Mouse (Mus musculus) kidney, postnatal 36 days (tissue): ENCODE results near the gene Zfp318.

Experiments used
- DNase-seq, 2 experiments: peaks; one replicate each; pipeline ENCODE4 v3.0.0; 2021 to 2022; ENCODE audit warnings: mixed read lengths in 2 of 2

Zfp318 gene

GRCm38 (mm10) chr17:46452683-46453082, 69.2 kb downstream of the Zfp318 start:
- peak; percentile 71 to 74 for DNase-seq

GRCm38 (mm10) chr17:46453302-46453948, 69.9 kb downstream of the Zfp318 start:
- DNase-seq: peak; percentile 25 to 35

DNA sequence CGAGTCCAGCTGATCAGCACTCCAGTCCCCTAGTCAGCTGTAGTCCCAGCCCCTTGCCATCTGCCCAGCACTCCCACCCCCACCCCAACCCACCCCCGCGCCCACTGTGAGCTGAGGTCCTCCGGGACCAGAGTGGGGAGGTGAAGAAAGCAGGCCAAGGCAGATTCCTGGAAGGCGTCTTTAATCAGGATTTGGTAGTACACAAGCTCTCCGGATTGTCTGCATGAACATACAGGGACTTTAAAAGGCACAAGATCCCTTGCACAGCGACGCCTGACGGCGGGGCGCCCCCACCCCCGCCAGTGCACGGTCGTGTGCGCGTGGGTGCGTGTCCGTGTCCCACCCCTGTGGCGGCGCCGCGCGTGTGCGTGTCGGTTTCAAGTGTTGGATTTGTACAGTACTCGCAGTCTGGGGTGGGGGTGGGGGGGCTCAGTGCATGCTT, 70.5 kb downstream of the Zfp318 start:
- peak in 1 of 2 experiments; percentile 19 for DNase-seq

DNA sequence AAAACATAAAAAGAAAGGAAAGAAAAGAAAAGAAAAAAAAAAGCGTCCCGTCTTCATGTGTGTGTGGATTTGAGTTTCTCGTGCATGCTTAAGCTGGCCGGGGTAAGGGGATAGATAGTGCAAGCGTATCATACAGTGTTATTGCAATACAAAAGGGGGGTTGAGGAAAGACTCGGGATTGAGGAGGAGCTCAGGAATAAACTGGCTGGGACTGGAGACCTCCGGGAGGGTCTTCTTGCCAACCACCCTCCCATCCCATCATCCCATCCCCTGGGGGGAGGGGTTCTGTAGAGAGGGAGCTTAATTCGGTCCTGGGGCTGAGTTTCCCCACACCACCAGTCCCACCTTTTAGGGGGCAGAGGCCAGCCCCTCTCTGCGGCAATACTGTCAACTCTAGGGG, 71.0 kb downstream of the Zfp318 start:
- DNase-seq: no peak

DNA sequence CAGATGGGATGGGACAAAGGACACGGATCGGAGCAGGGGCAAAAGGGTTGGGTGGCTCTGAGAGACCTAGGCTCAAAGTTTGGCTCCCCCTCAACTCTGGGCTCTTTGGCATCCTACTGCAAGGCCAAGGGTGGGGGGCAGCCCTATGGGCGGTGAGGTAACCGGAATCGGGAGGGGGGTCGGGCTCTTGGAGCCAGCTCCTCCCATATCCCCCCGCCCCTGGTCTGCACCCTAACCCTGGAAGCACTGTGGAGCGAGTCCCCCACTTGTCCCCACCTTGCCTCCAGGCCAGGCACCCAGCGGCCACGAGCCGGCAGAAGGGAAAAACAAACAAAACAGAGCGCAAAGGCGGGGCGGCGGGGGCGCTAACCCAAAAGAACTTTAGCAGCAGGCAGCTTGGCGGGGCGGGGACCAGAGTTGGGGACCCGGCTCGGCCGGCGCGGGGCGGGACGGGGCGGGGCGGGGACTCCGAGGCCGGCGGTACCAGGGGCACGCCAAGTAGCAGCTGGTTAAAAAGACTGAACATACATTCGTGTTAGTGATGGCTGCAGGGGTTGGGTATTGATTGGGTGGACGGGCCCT, 71.7 kb downstream of the Zfp318 start:
- DNase-seq: peak; percentile 44 to 82

- DNase-seq: peak; percentile 65 to 88
These were observed 74.3 kb downstream of the Zfp318 start for GRCm38 (mm10) chr17:46457791-46458190.

DNA sequence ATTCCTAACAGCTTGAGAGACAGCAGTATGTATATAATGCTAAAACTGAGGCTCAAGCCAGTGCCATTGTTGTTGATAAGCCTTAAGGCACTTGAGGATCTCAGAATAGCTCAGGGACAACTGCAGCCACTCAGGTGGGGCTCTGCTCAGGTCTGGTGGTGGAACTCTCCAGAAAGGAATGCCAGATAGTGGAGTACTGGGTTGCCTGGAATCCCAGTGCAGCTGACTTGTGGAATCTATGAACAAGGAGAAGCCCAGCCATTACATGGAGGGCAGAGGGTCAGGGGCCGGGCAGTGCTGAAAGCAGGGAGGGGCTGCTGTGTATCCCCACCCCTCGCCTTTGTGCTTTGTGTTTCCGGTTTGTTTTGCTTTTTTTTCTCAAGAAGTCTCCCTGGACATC, 74.9 kb downstream of the Zfp318 start:
- no peak for DNase-seq

GRCm38 (mm10) chr17:46460673-46461072, 77.1 kb downstream of the Zfp318 start:
- peak in 1 of 2 experiments; percentile 35 for DNase-seq

- DNase-seq: peak; percentile 27 to 56
These were observed 77.8 kb downstream of the Zfp318 start for GRCm38 (mm10) chr17:46461347-46461746.

DNA sequence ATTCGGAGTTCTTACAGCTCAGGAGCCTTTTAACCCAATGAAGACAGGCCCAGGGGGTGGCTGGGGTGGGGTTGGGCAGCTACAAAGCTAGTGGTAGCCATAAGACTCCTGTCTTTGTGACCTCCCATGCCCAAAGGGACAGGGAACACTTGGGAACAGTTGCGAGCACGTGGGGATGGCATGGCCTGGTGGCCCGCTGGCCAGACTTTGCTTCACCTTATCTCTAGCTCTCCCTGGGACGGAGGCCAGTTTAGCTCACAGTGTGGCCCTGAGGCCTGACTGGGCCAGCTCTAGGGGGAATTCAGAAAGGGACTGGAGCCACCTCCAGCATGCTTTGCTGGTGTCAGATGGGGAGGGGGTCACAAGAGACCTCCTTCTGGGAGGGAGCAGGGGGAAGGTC, 78.7 kb downstream of the Zfp318 start:
- DNase-seq: no peak

DNA sequence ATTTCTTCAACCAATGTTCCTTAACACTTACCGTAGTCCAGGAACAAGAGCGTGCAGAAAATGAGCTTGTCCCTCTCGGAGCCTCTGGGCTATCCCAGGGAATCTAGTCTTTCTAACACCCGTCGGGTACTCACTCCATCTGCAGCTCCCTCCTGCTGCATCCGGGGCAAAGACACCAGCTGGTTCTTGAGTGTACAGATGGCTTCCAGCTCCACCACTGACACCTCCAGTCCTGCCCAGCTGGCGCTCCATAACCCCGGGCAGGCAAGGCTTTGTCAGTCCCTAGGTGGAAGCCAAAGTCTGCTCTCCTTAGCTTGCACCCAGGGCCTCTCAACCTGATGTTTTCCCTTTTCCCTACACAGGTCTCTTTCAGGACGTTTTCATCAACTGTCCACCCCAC, 84.3 kb downstream of the Zfp318 start:
- DNase-seq: no peak
